Mouse (Mus musculus) limb, embryonic 14.5 days (tissue): ENCODE data around the gene Ppp1cc. TPM values are rescaled to one million over a fixed set of nuclear protein-coding genes. Genes with fewer than 3 reads are reported as not detected.

Experiments used
- ATAC-seq: fragments of 200-750 bp; cut with Nextera tagmentation; 2 replicates; pipeline ENCODE4 v1.8.0; 2017; ENCODE audit warnings: low read depth, moderate number of reproducible peaks, moderate TSS enrichment; ENCODE audit not compliant: low FRiP score
- DNase-seq: peaks from one replicate; pipeline ENCODE4 v3.0.0-alpha.2; 2015; ENCODE audit warnings: low spot score
- H3K27ac ChIP-seq: fragments of 300-500 bp; sonication (generic); replicated peaks from 2 replicates; pipeline ENCODE4 v1.5.1; 2014; ENCODE audit warnings: low read depth, mild to moderate bottlenecking, low read length, moderate library complexity, mixed read lengths
- H3K27me3 ChIP-seq: fragments of 300-500 bp; sonication (generic); 2 replicates; pipeline ENCODE4 v1.6.1; 2014; ENCODE audit warnings: low read length, mixed read lengths; ENCODE audit not compliant: control insufficient read depth, insufficient read depth
- H3K36me3 ChIP-seq: fragments of 300-500 bp; sonication (generic); 2 replicates; pipeline ENCODE4 v1.6.1; 2014; ENCODE audit warnings: mild to moderate bottlenecking, low read length, moderate library complexity, mixed read lengths; ENCODE audit not compliant: control insufficient read depth, insufficient read depth
- H3K4me1 ChIP-seq: fragments of 300-500 bp; sonication (generic); 2 replicates; pipeline ENCODE4 v1.6.1; 2014; ENCODE audit warnings: antibody characterized with exemption, low read length, mixed read lengths; ENCODE audit not compliant: control insufficient read depth, insufficient read depth
- H3K4me2 ChIP-seq: fragments of 300-500 bp; sonication (generic); replicated peaks from 2 replicates; pipeline ENCODE4 v1.6.1; 2014; ENCODE audit warnings: low read depth, mild to moderate bottlenecking, low read length, moderate library complexity; ENCODE audit not compliant: severe bottlenecking
- H3K4me3 ChIP-seq: fragments of 300-500 bp; sonication (generic); replicated peaks from 2 replicates; pipeline ENCODE4 v1.5.1; 2014; ENCODE audit warnings: low read length
- H3K9ac ChIP-seq: fragments of 300-500 bp; sonication (generic); 2 replicates; pipeline ENCODE4 v1.6.1; 2014; ENCODE audit warnings: mild to moderate bottlenecking, low read depth, low read length, moderate library complexity; ENCODE audit not compliant: severe bottlenecking
- H3K9me3 ChIP-seq: fragments of 300-500 bp; sonication (generic); 2 replicates; pipeline ENCODE4 v1.6.1; 2016; ENCODE audit warnings: low read length; ENCODE audit not compliant: control insufficient read depth
- POLR2A ChIP-seq: fragments of 200-500 bp; IDR thresholded peaks from 2 replicates; pipeline ENCODE4 v1.8.0; 2012; ENCODE audit warnings: inconsistent platforms, mild to moderate bottlenecking, moderate library complexity, borderline replicate concordance; ENCODE audit not compliant: insufficient read depth, insufficient read length; ENCODE audit errors: extremely low read depth
- WGBS: fragments of 180-500 bp; shearing (Covaris S2); extraction: QIAGEN DNeasy Blood & Tissue Kit; methylation state at CpG from one replicate; pipeline ENCODE4 v1.1.7; 2014; 5-methylcytosine and 5-hydroxymethylcytosine counted together
- polyA plus RNA-seq, 2 experiments: library from polyadenylated mRNA; depleted of rRNA in 1 of 2; stranded (reverse) in 1 of 2; unstranded in 1 of 2; fragments of >200 nt; fragmentation: Nextera tagmentation in 1 of 2; extraction: Ambion mirVana in 1 of 2; gene quantifications; 2 replicates each; pipeline versions ENCODE4 v1.2.1 to v1.2.3; 2012 to 2014

Ppp1cc gene
- polyA plus RNA-seq, 2 experiments = 234 to 275 TPM

- Histone ChIP-seq H3K36me3 (no peaks in the 10 kb centered on the region), H3K9ac (no peak within 1 kb of the TSS), H3K9me3 (no peaks in the 10 kb centered on the region), H3K27ac (no peak within 1 kb of the TSS), H3K4me3 (no peak within 1 kb of the TSS), H3K4me1 (peaks cover 4% of the 10 kb centered on the region), H3K27me3 (no peaks in the 10 kb centered on the region), H3K4me2 (no peak within 1 kb of the TSS)
- no peak for TF ChIP-seq POLR2A
- WGBS = 88% methylated on average over 3 of the region's 3 CpGs
- no peak for DNase-seq
- ATAC-seq = no peak
Measured at GRCm38 (mm10) chr5:122140723-122141122, 17.4 kb upstream of the Ppp1cc start, which contains the start of gene Ccdc63. Ccdc63 (minus strand) TSS chr5:122140823.

GRCm38 (mm10) chr5:122142230-122142992 lies 15.7 kb upstream of the Ppp1cc start:
- H3K27me3 ChIP-seq = no peaks in the 10 kb centered on the region
- 51% methylated on average over 8 of the region's 8 CpGs for WGBS
- no peak overlapping the region for H3K27ac ChIP-seq
- H3K9me3 ChIP-seq = no peaks in the 10 kb centered on the region
- peaks cover 10% of the 10 kb centered on the region for H3K4me1 ChIP-seq
- ATAC-seq = no peak
- H3K9ac ChIP-seq = no peak overlapping the region
- no peak overlapping the region for H3K4me3 ChIP-seq
- H3K4me2 ChIP-seq = no peak overlapping the region
- no peaks in the 10 kb centered on the region for H3K36me3 ChIP-seq
- no peak for DNase-seq
- TF ChIP-seq POLR2A = 0 out of 2 replicates have a peak, but pooled peaks have one; percentile 17

- H3K9ac ChIP-seq = no peak overlapping the region
- no peak for DNase-seq
- H3K36me3 ChIP-seq = no peaks in the 10 kb centered on the region
- H3K27ac ChIP-seq = no peak overlapping the region
- H3K4me3 ChIP-seq = no peak overlapping the region
- H3K27me3 ChIP-seq = no peaks in the 10 kb centered on the region
- no peak for ATAC-seq
- no peaks in the 10 kb centered on the region for H3K9me3 ChIP-seq
- H3K4me2 ChIP-seq = no peak overlapping the region
- WGBS = 77% methylated on average over 15 of the region's 15 CpGs
- peaks cover 10% of the 10 kb centered on the region for H3K4me1 ChIP-seq
- no peak for TF ChIP-seq POLR2A
Measured at GRCm38 (mm10) chr5:122143543-122143942, 14.5 kb upstream of the Ppp1cc start.

GRCm38 (mm10) chr5:122144825-122145224 lies 13.3 kb upstream of the Ppp1cc start:
- ATAC-seq = no peak
- no peaks in the 10 kb centered on the region for H3K36me3 ChIP-seq
- no peaks in the 10 kb centered on the region for H3K9me3 ChIP-seq
- H3K4me2 ChIP-seq = no peak overlapping the region
- no peak for TF ChIP-seq POLR2A
- no peaks in the 10 kb centered on the region for H3K27me3 ChIP-seq
- H3K27ac ChIP-seq = no peak overlapping the region
- WGBS = 74% methylated on average over 4 of the region's 4 CpGs
- H3K9ac ChIP-seq = no peak overlapping the region
- no peak overlapping the region for H3K4me3 ChIP-seq
- no peak for DNase-seq
- H3K4me1 ChIP-seq = peaks cover 10% of the 10 kb centered on the region

GRCm38 (mm10) chr5:122145381-122146055 lies 12.6 kb upstream of the Ppp1cc start:
- Histone ChIP-seq H3K4me3 (peak overlapping the region; percentile 17), H3K4me2 (peak overlapping the region; percentile 37), H3K9me3 (no peaks in the 10 kb centered on the region), H3K36me3 (no peaks in the 10 kb centered on the region), H3K9ac (0 out of 2 replicates have a peak overlapping the region, but pooled peaks have one; percentile 29), H3K27me3 (no peaks in the 10 kb centered on the region), H3K27ac (peak overlapping the region; percentile 90), H3K4me1 (peaks cover 10% of the 10 kb centered on the region)
- ATAC-seq (peak; percentile 33), DNase-seq (peak; percentile 59)
- no peak for TF ChIP-seq POLR2A
- 37% methylated on average over 15 of the region's 15 CpGs for WGBS
